Mouse (Mus musculus) lung, adult 2 months (tissue): ENCODE data around the gene Cpa2. TPM values are rescaled to one million over a fixed set of nuclear protein-coding genes. Genes with fewer than 3 reads are reported as not detected.

ENCODE experiments used
- DNase-seq: peaks from one replicate; pipeline ENCODE4 v3.0.0; 2022
- H3K4me1 ChIP-seq: fragments of 200-500 bp; 2 replicates; pipeline ENCODE4 v1.6.1; 2011; ENCODE audit warnings: low read length; ENCODE audit not compliant: control insufficient read depth, insufficient read depth
- H3K4me3 ChIP-seq: fragments of 200-500 bp; replicated peaks from 2 replicates; pipeline ENCODE3; 2011; ENCODE audit warnings: low read depth, mild to moderate bottlenecking, control low read depth, low read length; ENCODE audit errors: extremely low read depth
- CTCF ChIP-seq: fragments of 200-500 bp; IDR thresholded peaks from 2 replicates; pipeline ENCODE4 v1.5.1; 2011; ENCODE audit warnings: mild to moderate bottlenecking, low read length, control low read depth; ENCODE audit not compliant: insufficient read depth
- POLR2A ChIP-seq: fragments of 200-500 bp; IDR thresholded peaks from 2 replicates; pipeline ENCODE4 v1.6.1; 2011; ENCODE audit warnings: low read depth, mild to moderate bottlenecking, control low read depth, low read length, borderline replicate concordance; ENCODE audit errors: extremely low read depth
- WGBS: fragments of 180-500 bp; shearing (Covaris S2); methylation state at CpG from one replicate; pipeline ENCODE4 v1.1.7; 2018; 5-methylcytosine and 5-hydroxymethylcytosine counted together
- polyA plus RNA-seq: library from polyadenylated mRNA; depleted of rRNA; stranded (reverse); fragments of >200 nt; gene quantifications from 2 replicates; pipeline ENCODE4 v1.2.3, GENCODE M21; 2012

Gene Cpa2
- polyA plus RNA-seq, 1 experiment = 0.13 TPM

- 50% methylated on average over 9 of the region's 9 CpGs for WGBS
- DNase-seq = no peak
- H3K4me1 ChIP-seq = peaks cover 5% of the 10 kb centered on the region; the same call in 1 of the 2 replicates
- H3K4me3 ChIP-seq = no peak overlapping the region
- TF ChIP-seq POLR2A = no peak
- no peak for TF ChIP-seq CTCF
Measured at GRCm38 (mm10) chr6:30547656-30548306, 6.4 kb downstream of the Cpa2 start.

GRCm38 (mm10) chr6:30549231-30549761 lies 7.9 kb downstream of the Cpa2 start:
- DNase-seq = no peak
- 40% methylated on average over 15 of the region's 15 CpGs for WGBS

GRCm38 (mm10) chr6:30550496-30551192 lies 9.3 kb downstream of the Cpa2 start:
- H3K4me1 ChIP-seq = peaks cover 5% of the 10 kb centered on the region; the same call in 1 of the 2 replicates
- H3K4me3 ChIP-seq = no peak overlapping the region
- no peak for TF ChIP-seq POLR2A
- TF ChIP-seq CTCF = no peak
- DNase-seq = no peak
- WGBS = 77% methylated on average over 7 of the region's 7 CpGs

More at GRCm38 (mm10) chr6:30549231-30549761, 7.9 kb downstream of the Cpa2 start:
- TF ChIP-seq POLR2A (no peak), CTCF (no peak)
- Histone ChIP-seq H3K4me1 (peaks cover 5% of the 10 kb centered on the region; the same call in 1 of the 2 replicates), H3K4me3 (no peak overlapping the region)

GRCm38 (mm10) chr6:30551193-30551515 lies 9.8 kb downstream of the Cpa2 start:
- Histone ChIP-seq H3K4me3 (no peak overlapping the region), H3K4me1 (peaks cover 5% of the 10 kb centered on the region; the same call in 1 of the 2 replicates)
- TF ChIP-seq POLR2A = no peak
- no peak for TF ChIP-seq CTCF
- DNase-seq = no peak

DNA sequence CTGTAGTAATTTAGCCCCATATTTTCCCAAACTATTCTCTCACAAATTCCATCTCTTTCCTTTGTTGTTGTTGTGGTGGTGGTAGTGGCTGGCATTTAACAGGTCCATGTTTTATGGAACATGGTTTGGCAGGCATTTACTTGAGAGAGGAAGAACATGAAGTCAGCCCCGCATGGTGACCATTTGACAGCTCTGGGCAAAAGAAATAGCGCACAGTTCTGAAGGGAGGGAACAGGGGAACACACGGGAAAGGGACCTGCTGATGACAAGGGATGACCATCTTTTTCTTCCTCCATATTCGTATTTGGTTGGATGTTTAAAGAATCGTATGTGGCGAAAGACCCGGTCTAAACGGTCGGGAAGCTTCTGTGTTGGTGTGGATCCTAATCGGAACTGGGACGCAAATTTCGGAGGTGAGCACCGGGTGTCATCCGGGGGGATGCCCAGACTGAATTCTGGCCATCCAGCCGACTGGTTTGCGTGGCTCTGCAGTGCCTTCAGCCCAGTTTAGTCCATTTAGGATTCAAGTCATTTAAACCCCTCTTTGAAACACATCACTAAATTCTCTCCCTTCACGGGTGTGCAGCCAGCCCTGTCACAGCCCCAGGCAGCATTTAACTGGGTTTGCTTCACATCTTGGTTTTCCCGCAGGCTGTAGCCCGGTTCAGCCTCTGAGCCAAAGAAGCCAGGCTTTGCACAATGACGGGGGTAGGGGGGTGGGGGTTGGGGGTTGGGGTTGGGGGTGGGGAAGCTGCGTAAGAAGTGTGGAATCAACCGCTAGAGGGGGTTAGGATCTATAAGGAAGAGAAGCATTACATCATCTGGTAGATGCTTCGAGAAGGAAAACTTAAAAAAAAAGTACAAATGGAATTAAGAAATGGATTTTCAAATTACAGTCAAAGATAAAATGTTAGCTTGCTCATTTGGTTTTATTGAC lies 10.5 kb downstream of the Cpa2 start:
- no peak overlapping the region for H3K4me3 ChIP-seq
- TF ChIP-seq POLR2A (no peak), CTCF (no peak)
- H3K4me1 ChIP-seq = peaks cover under 1% of the 10 kb centered on the region; the same call in 1 of the 2 replicates
- WGBS = 46% methylated on average over 23 of the region's 23 CpGs
- no peak for DNase-seq

DNA sequence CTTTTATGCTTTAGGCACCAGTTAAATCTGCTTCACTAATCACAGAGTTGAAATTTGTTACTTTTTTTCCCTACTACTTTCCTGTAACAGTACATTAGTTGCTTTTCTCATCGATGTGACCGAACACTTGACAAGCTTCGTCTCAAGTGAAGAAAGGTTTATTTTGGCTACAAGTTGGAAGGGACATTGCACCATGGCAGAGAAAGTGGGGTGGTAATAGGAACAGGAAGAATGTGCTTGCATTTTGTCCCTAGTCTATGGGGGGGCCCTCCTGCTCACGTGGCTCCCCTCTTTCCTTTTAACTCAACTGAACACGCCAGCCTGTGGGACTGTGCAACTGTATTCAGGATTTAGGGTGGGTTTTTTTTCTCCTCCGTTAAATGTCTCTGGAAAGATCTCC lies 11.2 kb downstream of the Cpa2 start:
- H3K4me3 ChIP-seq = no peak overlapping the region
- WGBS = 43% methylated on average over 6 of the region's 6 CpGs
- H3K4me1 ChIP-seq = no peaks in the 10 kb centered on the region
- DNase-seq = no peak
- no peak for TF ChIP-seq CTCF
- no peak for TF ChIP-seq POLR2A

DNA sequence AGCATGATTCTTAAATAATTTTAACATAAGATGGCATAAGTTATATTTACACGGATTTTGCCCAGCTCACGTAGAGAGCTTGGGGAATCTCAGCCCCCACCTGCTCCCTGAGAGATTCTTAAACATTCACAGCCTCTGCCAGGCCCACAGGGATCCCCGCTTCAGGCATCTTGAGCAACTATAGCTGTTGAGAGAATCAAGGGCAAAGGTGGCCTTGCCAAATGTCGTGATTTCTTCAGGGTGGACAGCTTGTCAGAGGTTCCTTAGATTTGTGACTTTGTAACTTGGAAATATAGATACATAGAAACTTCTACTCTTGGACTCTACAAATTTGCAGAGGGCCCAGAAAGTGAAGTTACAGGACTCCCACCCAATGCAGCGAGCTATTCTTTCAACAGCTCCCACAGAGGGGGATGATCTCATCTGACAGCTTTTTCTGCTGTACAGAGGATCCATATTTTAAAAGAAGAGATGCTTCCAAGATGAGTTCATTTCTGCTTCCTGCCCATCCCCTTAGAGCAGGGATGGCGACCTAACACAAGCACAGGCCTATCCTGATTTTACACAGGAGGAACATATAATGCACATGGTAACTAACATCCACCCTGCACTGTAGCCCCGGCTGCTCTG lies 12.1 kb downstream of the Cpa2 start:
- no peak overlapping the region for H3K4me3 ChIP-seq
- H3K4me1 ChIP-seq = no peaks in the 10 kb centered on the region
- no peak for DNase-seq
- WGBS = 78% methylated on average over 7 of the region's 7 CpGs
- TF ChIP-seq POLR2A = no peak
- no peak for TF ChIP-seq CTCF

GRCm38 (mm10) chr6:30554092-30554491 lies 12.7 kb downstream of the Cpa2 start:
- H3K4me1 ChIP-seq = no peaks in the 10 kb centered on the region
- TF ChIP-seq CTCF = no peak
- no peak for TF ChIP-seq POLR2A
- H3K4me3 ChIP-seq = no peak overlapping the region
- no peak for DNase-seq
- WGBS = 93% methylated on average over 5 of the region's 5 CpGs
